Mouse (Mus musculus): ENCODE results near the gene Gm20605. TPM values are rescaled to one million over a fixed set of nuclear protein-coding genes. Genes with fewer than 3 reads are reported as not detected.

Gene Gm20605
- polyA plus RNA-seq, 1 experiment from 2014 or later, result 5.9 TPM

GRCm38 (mm10) chr5:137597625-137598024 is 31.4 kb upstream of the Gm20605 start:
- Histone ChIP-seq H3K9me3 (replicated peaks; ENCODE audit: control insufficient read depth, low read length) (no peaks in the 10 kb centered on the region), H3K4me3 (ENCODE audit: low read depth, low read length) (no peak overlapping the region), H3K4me1 (ENCODE audit: control insufficient read depth, insufficient read depth, low read length) (peaks cover 11% of the 10 kb centered on the region), H3K27ac (ENCODE audit: low read depth, low read length) (no peak overlapping the region), H3K27me3 (ENCODE audit: control insufficient read depth, insufficient read depth, low read length) (no peaks in the 10 kb centered on the region), H3K9ac (ENCODE audit: low read depth, low read length) (no peak overlapping the region), H3K4me2 (no peak overlapping the region), H3K36me3 (ENCODE audit: control insufficient read depth, insufficient read depth, low read length) (peaks cover 2% of the 10 kb centered on the region)
- no peak for ATAC-seq (replicated peaks; ENCODE audit: insufficient number of reproducible peaks, low FRiP score, low TSS enrichment)
- 93% methylated on average over 6 of the region's 6 CpGs for WGBS (ENCODE audit: insufficient replicate concordance)

- H3K27me3 ChIP-seq (ENCODE audit: control insufficient read depth, insufficient read depth, low read length), result no peaks in the 10 kb centered on the region
- H3K4me2 ChIP-seq, result no peak overlapping the region
- peaks cover 11% of the 10 kb centered on the region for H3K4me1 ChIP-seq (ENCODE audit: control insufficient read depth, insufficient read depth, low read length)
- H3K36me3 ChIP-seq (ENCODE audit: control insufficient read depth, insufficient read depth, low read length), result peaks cover 2% of the 10 kb centered on the region
- no peak for ATAC-seq (replicated peaks; ENCODE audit: insufficient number of reproducible peaks, low FRiP score, low TSS enrichment)
- H3K9ac ChIP-seq (ENCODE audit: low read depth, low read length), result no peak overlapping the region
- no peaks in the 10 kb centered on the region for H3K9me3 ChIP-seq (replicated peaks; ENCODE audit: control insufficient read depth, low read length)
- WGBS (ENCODE audit: insufficient replicate concordance), result 73% methylated on average over 2 of the region's 2 CpGs
- no peak overlapping the region for H3K27ac ChIP-seq (ENCODE audit: low read depth, low read length)
- no peak overlapping the region for H3K4me3 ChIP-seq (ENCODE audit: low read depth, low read length)
Measured at GRCm38 (mm10) chr5:137598100-137598826, 30.7 kb upstream of the Gm20605 start.

DNA sequence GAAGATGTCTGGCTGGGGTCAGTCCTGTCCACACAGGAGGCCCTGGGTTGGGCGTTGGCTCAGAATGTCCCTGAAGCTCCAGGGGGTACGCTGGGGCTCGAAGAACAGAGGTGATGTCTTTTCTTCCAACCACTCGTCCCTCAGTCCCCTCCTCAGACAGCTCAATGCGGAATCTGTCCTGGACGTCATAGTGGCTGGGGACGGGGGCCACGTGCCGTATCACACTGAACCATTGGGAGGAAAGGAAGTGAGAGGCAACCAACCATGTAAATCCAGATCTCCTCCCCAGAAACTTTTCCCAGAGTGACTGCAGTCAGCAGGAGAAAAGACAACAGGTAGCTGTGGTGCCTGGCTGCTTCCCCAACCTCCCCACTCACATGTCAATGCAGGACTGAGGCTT is 29.4 kb upstream of the Gm20605 start:
- H3K36me3 ChIP-seq (ENCODE audit: control insufficient read depth, insufficient read depth, low read length), result peaks cover 2% of the 10 kb centered on the region
- peak overlapping the region; percentile 87 for H3K9ac ChIP-seq (ENCODE audit: low read depth, low read length)
- ATAC-seq (replicated peaks; ENCODE audit: insufficient number of reproducible peaks, low FRiP score, low TSS enrichment), result no peak
- 68% methylated on average over 9 of the region's 9 CpGs for WGBS (ENCODE audit: insufficient replicate concordance)
- H3K4me2 ChIP-seq, result peak overlapping the region; percentile 98
- no peaks in the 10 kb centered on the region for H3K27me3 ChIP-seq (ENCODE audit: control insufficient read depth, insufficient read depth, low read length)
- peaks cover 11% of the 10 kb centered on the region for H3K4me1 ChIP-seq (ENCODE audit: control insufficient read depth, insufficient read depth, low read length)
- peak overlapping the region; percentile 80 for H3K4me3 ChIP-seq (ENCODE audit: low read depth, low read length)
- no peaks in the 10 kb centered on the region for H3K9me3 ChIP-seq (replicated peaks; ENCODE audit: control insufficient read depth, low read length)
- peak overlapping the region; percentile 22; the same call in 1 of the 2 replicates for H3K27ac ChIP-seq (ENCODE audit: low read depth, low read length)

GRCm38 (mm10) chr5:137600281-137600618 is 28.7 kb upstream of the Gm20605 start:
- ATAC-seq (replicated peaks; ENCODE audit: insufficient number of reproducible peaks, low FRiP score, low TSS enrichment), result peak; percentile 60
- Histone ChIP-seq H3K9me3 (replicated peaks; ENCODE audit: control insufficient read depth, low read length) (no peaks in the 10 kb centered on the region), H3K36me3 (ENCODE audit: control insufficient read depth, insufficient read depth, low read length) (peaks cover 6% of the 10 kb centered on the region), H3K4me1 (ENCODE audit: control insufficient read depth, insufficient read depth, low read length) (peaks cover 11% of the 10 kb centered on the region), H3K27me3 (ENCODE audit: control insufficient read depth, insufficient read depth, low read length) (no peaks in the 10 kb centered on the region), H3K4me2 (peak overlapping the region; percentile 98), H3K27ac (ENCODE audit: low read depth, low read length) (peak overlapping the region; percentile 22), H3K9ac (ENCODE audit: low read depth, low read length) (peak overlapping the region; percentile 87), H3K4me3 (ENCODE audit: low read depth, low read length) (peak overlapping the region; percentile 80)
- WGBS (ENCODE audit: insufficient replicate concordance), result 2% methylated on average over 19 of the region's 19 CpGs

DNA sequence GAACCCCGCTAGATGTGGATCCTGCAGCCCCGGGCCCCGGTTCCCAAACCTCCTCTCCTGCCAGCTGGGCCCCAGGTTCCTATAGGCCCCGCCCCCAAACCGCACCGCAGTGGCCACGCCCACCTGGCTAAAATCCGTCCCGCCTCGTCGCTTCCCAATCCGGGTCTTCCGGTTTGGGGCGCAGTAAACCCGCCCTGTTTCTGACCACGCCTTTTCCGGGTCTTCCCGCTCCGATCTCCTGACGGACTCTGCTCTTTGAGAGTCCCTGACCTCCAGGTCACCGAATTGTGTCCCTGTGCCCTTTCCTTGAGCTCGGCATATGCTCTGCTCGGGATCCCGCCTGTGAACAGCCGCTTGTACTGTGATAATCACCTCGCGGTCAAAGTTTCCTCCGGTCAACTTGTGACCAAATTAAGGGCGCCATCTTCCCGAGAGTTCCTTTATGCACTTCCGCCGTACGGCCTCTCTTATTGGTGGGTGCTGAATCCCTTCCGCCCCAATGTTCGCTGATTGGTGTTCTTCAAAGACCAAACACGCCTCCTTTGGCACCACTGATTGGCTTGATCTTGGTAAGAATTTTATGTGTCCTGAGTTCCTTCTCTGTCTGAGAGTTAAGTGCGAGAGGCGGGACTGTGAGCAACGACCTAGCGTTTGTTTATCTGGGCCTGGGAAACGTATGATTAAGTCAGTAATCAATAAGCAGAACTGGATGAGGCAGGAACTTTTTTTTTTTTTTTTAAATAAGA is 28.2 kb upstream of the Gm20605 start, which contains the start of gene Mospd3:
Mospd3 (minus strand) TSS at position 440 of the 746 bp plus-strand sequence.
- H3K4me1 ChIP-seq (ENCODE audit: control insufficient read depth, insufficient read depth, low read length), result peaks cover 11% of the 10 kb centered on the region
- ATAC-seq (replicated peaks; ENCODE audit: insufficient number of reproducible peaks, low FRiP score, low TSS enrichment), result peak; percentile 94
- H3K27ac ChIP-seq (ENCODE audit: low read depth, low read length), result peak within 1 kb of the TSS; percentile 86
- peak within 1 kb of the TSS; percentile 87 for H3K9ac ChIP-seq (ENCODE audit: low read depth, low read length)
- under 1% methylated on average over 41 of the region's 41 CpGs for WGBS (ENCODE audit: insufficient replicate concordance)
- peaks cover 7% of the 10 kb centered on the region for H3K36me3 ChIP-seq (ENCODE audit: control insufficient read depth, insufficient read depth, low read length)
- peak within 1 kb of the TSS; percentile 98 for H3K4me2 ChIP-seq
- peak within 1 kb of the TSS; percentile 80 for H3K4me3 ChIP-seq (ENCODE audit: low read depth, low read length)
- H3K27me3 ChIP-seq (ENCODE audit: control insufficient read depth, insufficient read depth, low read length), result no peaks in the 10 kb centered on the region
- H3K9me3 ChIP-seq (replicated peaks; ENCODE audit: control insufficient read depth, low read length), result no peaks in the 10 kb centered on the region

- H3K4me1 ChIP-seq (ENCODE audit: control insufficient read depth, insufficient read depth, low read length), result peaks cover 11% of the 10 kb centered on the region
- H3K4me2 ChIP-seq, result peak overlapping the region; percentile 68
- no peak for ATAC-seq (replicated peaks; ENCODE audit: insufficient number of reproducible peaks, low FRiP score, low TSS enrichment)
- 1% methylated on average over 22 of the region's 22 CpGs for WGBS (ENCODE audit: insufficient replicate concordance)
- peak overlapping the region; percentile 68 for H3K9ac ChIP-seq (ENCODE audit: low read depth, low read length)
- no peaks in the 10 kb centered on the region for H3K27me3 ChIP-seq (ENCODE audit: control insufficient read depth, insufficient read depth, low read length)
- peak overlapping the region; percentile 37; the same call in 1 of the 2 replicates for H3K27ac ChIP-seq (ENCODE audit: low read depth, low read length)
- H3K9me3 ChIP-seq (replicated peaks; ENCODE audit: control insufficient read depth, low read length), result no peaks in the 10 kb centered on the region
- peak overlapping the region; percentile 80 for H3K4me3 ChIP-seq (ENCODE audit: low read depth, low read length)
- H3K36me3 ChIP-seq (ENCODE audit: control insufficient read depth, insufficient read depth, low read length), result peaks cover 9% of the 10 kb centered on the region
Measured at GRCm38 (mm10) chr5:137601365-137601729, 27.6 kb upstream of the Gm20605 start.

GRCm38 (mm10) chr5:137607860-137608653 is 20.9 kb upstream of the Gm20605 start:
- Histone ChIP-seq H3K27ac (ENCODE audit: low read depth, low read length) (no peak overlapping the region), H3K36me3 (ENCODE audit: control insufficient read depth, insufficient read depth, low read length) (peaks cover 14% of the 10 kb centered on the region), H3K9ac (ENCODE audit: low read depth, low read length) (peak overlapping the region; percentile 35; the same call in 1 of the 2 replicates), H3K4me1 (ENCODE audit: control insufficient read depth, insufficient read depth, low read length) (peaks cover 35% of the 10 kb centered on the region), H3K4me3 (ENCODE audit: low read depth, low read length) (peak overlapping the region; percentile 20; the same call in 1 of the 2 replicates), H3K27me3 (ENCODE audit: control insufficient read depth, insufficient read depth, low read length) (no peaks in the 10 kb centered on the region), H3K9me3 (replicated peaks; ENCODE audit: control insufficient read depth, low read length) (no peaks in the 10 kb centered on the region), H3K4me2 (peak overlapping the region; percentile 66)
- ATAC-seq (replicated peaks; ENCODE audit: insufficient number of reproducible peaks, low FRiP score, low TSS enrichment), result no peak
- 16% methylated on average over 26 of the region's 26 CpGs for WGBS (ENCODE audit: insufficient replicate concordance)

DNA sequence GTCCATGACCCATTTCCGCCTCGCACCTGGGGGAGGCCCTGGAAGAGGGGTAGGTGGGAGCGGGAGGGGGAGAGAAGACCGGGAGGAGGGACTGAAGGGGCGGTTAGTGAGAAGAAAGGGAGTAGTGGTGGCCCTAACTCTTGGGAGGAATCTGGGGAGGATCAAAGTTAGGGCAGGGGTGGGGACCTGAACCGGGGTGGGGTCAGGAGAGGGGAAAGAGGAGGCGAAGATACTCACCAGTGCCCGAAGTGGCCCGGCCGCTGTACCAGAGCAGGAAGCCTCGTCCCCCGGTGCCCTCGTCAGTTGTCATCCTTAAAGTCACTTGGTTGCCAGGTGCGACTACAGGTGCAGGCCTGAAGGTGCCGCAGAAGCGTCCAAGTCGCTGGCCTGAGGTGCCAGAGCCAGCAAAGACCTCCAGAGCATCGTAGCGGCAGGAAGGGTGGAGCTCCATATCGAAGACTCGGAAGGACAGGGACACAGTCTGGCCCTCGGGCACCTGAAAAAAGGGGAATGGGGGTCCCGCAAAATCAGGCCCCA is 20.3 kb upstream of the Gm20605 start:
- H3K4me3 ChIP-seq (ENCODE audit: low read depth, low read length), result peak overlapping the region; percentile 20; the same call in 1 of the 2 replicates
- no peak for ATAC-seq (replicated peaks; ENCODE audit: insufficient number of reproducible peaks, low FRiP score, low TSS enrichment)
- peaks cover 39% of the 10 kb centered on the region for H3K4me1 ChIP-seq (ENCODE audit: control insufficient read depth, insufficient read depth, low read length)
- 19% methylated on average over 23 of the region's 23 CpGs for WGBS (ENCODE audit: insufficient replicate concordance)
- no peaks in the 10 kb centered on the region for H3K27me3 ChIP-seq (ENCODE audit: control insufficient read depth, insufficient read depth, low read length)
- H3K9me3 ChIP-seq (replicated peaks; ENCODE audit: control insufficient read depth, low read length), result no peaks in the 10 kb centered on the region
- H3K27ac ChIP-seq (ENCODE audit: low read depth, low read length), result no peak overlapping the region
- H3K36me3 ChIP-seq (ENCODE audit: control insufficient read depth, insufficient read depth, low read length), result peaks cover 14% of the 10 kb centered on the region
- peak overlapping the region; percentile 66 for H3K4me2 ChIP-seq
- peak overlapping the region; percentile 35 for H3K9ac ChIP-seq (ENCODE audit: low read depth, low read length)

Measured in heart, embryonic 11.5 days (tissue).